Mouse (Mus musculus): ENCODE data around the gene Snx10. TPM values are rescaled to one million over a fixed set of nuclear protein-coding genes. Genes with fewer than 3 reads are reported as not detected.

Gene Snx10
- polyA plus RNA-seq, 1 experiment from 2014 or later = 17.4 TPM

DNA sequence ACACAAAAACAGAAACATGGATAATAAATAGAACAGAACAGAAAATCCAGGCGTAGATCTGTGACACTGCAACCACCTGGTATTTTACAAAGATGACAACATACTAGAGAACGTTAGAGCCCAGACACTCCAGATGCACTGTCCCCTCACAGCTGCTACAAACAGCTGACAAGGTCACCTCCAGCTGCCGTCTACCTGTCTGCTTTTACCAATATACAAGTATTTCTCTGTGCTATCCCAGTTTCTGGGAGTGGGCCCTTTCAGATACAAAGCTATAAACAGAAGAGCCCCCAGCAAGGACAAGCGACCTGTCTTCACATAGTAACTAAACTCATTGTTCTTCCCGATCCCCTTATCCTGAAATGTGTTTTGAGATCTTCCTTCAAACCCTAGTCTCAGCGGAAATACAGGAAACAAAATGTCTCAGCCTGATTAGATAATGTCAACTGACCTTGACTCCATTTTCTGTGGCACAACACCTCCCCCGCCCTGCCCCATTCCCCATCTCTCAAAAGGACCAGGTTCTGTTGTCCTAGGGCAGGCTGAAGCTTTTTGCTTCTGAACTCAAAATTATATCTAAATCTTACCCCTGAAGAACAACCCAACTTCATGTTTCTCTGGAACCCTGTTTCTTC, 37.5 kb upstream of the Snx10 start:
- WGBS = 48% methylated on average over 7 of the region's 7 CpGs
- Histone ChIP-seq H3K36me3 (ENCODE audit: control insufficient read depth, insufficient read depth, low read length) (peaks cover 7% of the 10 kb centered on the region; the same call in 1 of the 2 replicates), H3K9ac (ENCODE audit: low read length) (no peak overlapping the region), H3K27ac (replicated peaks) (no peak overlapping the region), H3K4me2 (replicated peaks; ENCODE audit: low read depth) (no peak overlapping the region), H3K27me3 (ENCODE audit: control insufficient read depth, insufficient read depth, low read length) (no peaks in the 10 kb centered on the region), H3K4me3 (ENCODE audit: low read depth, low read length) (no peak overlapping the region), H3K4me1 (replicated peaks; ENCODE audit: control insufficient read depth, insufficient read depth) (no peaks in the 10 kb centered on the region), H3K9me3 (ENCODE audit: control insufficient read depth, low read length) (no peaks in the 10 kb centered on the region)
- ATAC-seq (ENCODE audit: low FRiP score, low TSS enrichment) (no peak), DNase-seq (ENCODE audit: low spot score) (no peak)
- TF ChIP-seq CTCF (IDR thresholded peaks at IDR 0.05; ENCODE audit: low read depth) (no peak), EP300 (optimal IDR thresholded peaks at IDR 0.05) (no peak)

GRCm38 (mm10) chr6:51486731-51487130, 37.0 kb upstream of the Snx10 start:
- Histone ChIP-seq H3K27ac (replicated peaks) (no peak overlapping the region), H3K9ac (ENCODE audit: low read length) (no peak overlapping the region), H3K9me3 (ENCODE audit: control insufficient read depth, low read length) (no peaks in the 10 kb centered on the region), H3K36me3 (ENCODE audit: control insufficient read depth, insufficient read depth, low read length) (peaks cover 7% of the 10 kb centered on the region; the same call in 1 of the 2 replicates), H3K4me2 (replicated peaks; ENCODE audit: low read depth) (no peak overlapping the region), H3K4me1 (replicated peaks; ENCODE audit: control insufficient read depth, insufficient read depth) (no peaks in the 10 kb centered on the region), H3K27me3 (ENCODE audit: control insufficient read depth, insufficient read depth, low read length) (no peaks in the 10 kb centered on the region), H3K4me3 (ENCODE audit: low read depth, low read length) (no peak overlapping the region)
- WGBS = 92% methylated on average over 5 of the region's 5 CpGs
- DNase-seq (ENCODE audit: low spot score) (no peak), ATAC-seq (ENCODE audit: low FRiP score, low TSS enrichment) (no peak)
- TF ChIP-seq EP300 (optimal IDR thresholded peaks at IDR 0.05) (no peak), CTCF (IDR thresholded peaks at IDR 0.05; ENCODE audit: low read depth) (no peak)

DNA sequence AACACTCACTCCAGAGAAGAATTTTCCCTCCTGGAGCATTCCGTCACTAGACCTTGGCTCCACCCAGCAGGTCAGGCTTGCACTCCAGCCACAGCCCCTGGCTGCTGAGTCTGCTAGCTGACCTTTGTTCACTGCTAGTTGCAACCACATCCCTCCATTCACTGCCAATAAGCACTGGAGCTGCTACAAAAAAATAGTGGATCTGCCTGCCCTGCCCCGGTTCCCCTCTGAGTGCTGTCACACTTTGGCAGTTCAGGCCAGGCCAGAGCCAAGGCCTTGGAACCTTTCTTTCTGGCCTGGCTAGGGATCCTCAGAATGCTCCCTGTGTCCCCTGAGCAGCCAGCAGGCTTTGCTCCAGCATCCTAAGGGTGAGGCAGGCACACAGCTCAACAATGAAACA, 33.9 kb upstream of the Snx10 start:
- no peaks in the 10 kb centered on the region for H3K9me3 ChIP-seq (ENCODE audit: control insufficient read depth, low read length)
- H3K36me3 ChIP-seq (ENCODE audit: control insufficient read depth, insufficient read depth, low read length) = no peaks in the 10 kb centered on the region
- no peak overlapping the region for H3K4me2 ChIP-seq (replicated peaks; ENCODE audit: low read depth)
- 40% methylated on average over 2 of the region's 2 CpGs for WGBS
- no peak for TF ChIP-seq CTCF (IDR thresholded peaks at IDR 0.05; ENCODE audit: low read depth)
- TF ChIP-seq EP300 (optimal IDR thresholded peaks at IDR 0.05) = no peak
- H3K4me3 ChIP-seq (ENCODE audit: low read depth, low read length) = no peak overlapping the region
- no peaks in the 10 kb centered on the region for H3K27me3 ChIP-seq (ENCODE audit: control insufficient read depth, insufficient read depth, low read length)
- no peak overlapping the region for H3K9ac ChIP-seq (ENCODE audit: low read length)
- ATAC-seq (ENCODE audit: low FRiP score, low TSS enrichment) (no peak), DNase-seq (ENCODE audit: low spot score) (peak; percentile 25)
- H3K27ac ChIP-seq (replicated peaks) = no peak overlapping the region
- H3K4me1 ChIP-seq (replicated peaks; ENCODE audit: control insufficient read depth, insufficient read depth) = no peaks in the 10 kb centered on the region

GRCm38 (mm10) chr6:51497321-51498111, 26.2 kb upstream of the Snx10 start:
- no peak for ATAC-seq (ENCODE audit: low FRiP score, low TSS enrichment)
- Histone ChIP-seq H3K9ac (ENCODE audit: low read length) (no peak overlapping the region), H3K9me3 (ENCODE audit: control insufficient read depth, low read length) (no peaks in the 10 kb centered on the region), H3K27me3 (ENCODE audit: control insufficient read depth, insufficient read depth, low read length) (no peaks in the 10 kb centered on the region), H3K4me2 (replicated peaks; ENCODE audit: low read depth) (no peak overlapping the region), H3K4me1 (replicated peaks; ENCODE audit: control insufficient read depth, insufficient read depth) (no peaks in the 10 kb centered on the region), H3K27ac (replicated peaks) (no peak overlapping the region), H3K36me3 (ENCODE audit: control insufficient read depth, insufficient read depth, low read length) (no peaks in the 10 kb centered on the region), H3K4me3 (ENCODE audit: low read depth, low read length) (no peak overlapping the region)
- WGBS = 47% methylated on average over 8 of the region's 8 CpGs
- DNase-seq (ENCODE audit: low spot score) = no peak
- no peak for TF ChIP-seq CTCF (IDR thresholded peaks at IDR 0.05; ENCODE audit: low read depth)
- no peak for TF ChIP-seq EP300 (optimal IDR thresholded peaks at IDR 0.05)

- Histone ChIP-seq H3K27ac (replicated peaks) (no peak overlapping the region), H3K9me3 (ENCODE audit: control insufficient read depth, low read length) (no peaks in the 10 kb centered on the region), H3K9ac (ENCODE audit: low read length) (no peak overlapping the region), H3K4me3 (ENCODE audit: low read depth, low read length) (no peak overlapping the region), H3K36me3 (ENCODE audit: control insufficient read depth, insufficient read depth, low read length) (no peaks in the 10 kb centered on the region), H3K4me2 (replicated peaks; ENCODE audit: low read depth) (no peak overlapping the region), H3K4me1 (replicated peaks; ENCODE audit: control insufficient read depth, insufficient read depth) (no peaks in the 10 kb centered on the region), H3K27me3 (ENCODE audit: control insufficient read depth, insufficient read depth, low read length) (no peaks in the 10 kb centered on the region)
- 50% methylated on average over 1 of the region's 1 CpGs for WGBS
- ATAC-seq (ENCODE audit: low FRiP score, low TSS enrichment) = no peak
- TF ChIP-seq EP300 (optimal IDR thresholded peaks at IDR 0.05) = no peak
- no peak for TF ChIP-seq CTCF (IDR thresholded peaks at IDR 0.05; ENCODE audit: low read depth)
- peak; percentile 42 for DNase-seq (ENCODE audit: low spot score)
Observed at GRCm38 (mm10) chr6:51505671-51506070, 18.0 kb upstream of the Snx10 start.

- ATAC-seq (ENCODE audit: low FRiP score, low TSS enrichment) (no peak), DNase-seq (ENCODE audit: low spot score) (no peak)
- TF ChIP-seq CTCF (IDR thresholded peaks at IDR 0.05; ENCODE audit: low read depth) (no peak), EP300 (optimal IDR thresholded peaks at IDR 0.05) (no peak)
- H3K9ac ChIP-seq (ENCODE audit: low read length) = no peak overlapping the region
- no peaks in the 10 kb centered on the region for H3K36me3 ChIP-seq (ENCODE audit: control insufficient read depth, insufficient read depth, low read length)
- no peak overlapping the region for H3K27ac ChIP-seq (replicated peaks)
- no peaks in the 10 kb centered on the region for H3K27me3 ChIP-seq (ENCODE audit: control insufficient read depth, insufficient read depth, low read length)
- no peaks in the 10 kb centered on the region for H3K9me3 ChIP-seq (ENCODE audit: control insufficient read depth, low read length)
- no peak overlapping the region for H3K4me3 ChIP-seq (ENCODE audit: low read depth, low read length)
- no peaks in the 10 kb centered on the region for H3K4me1 ChIP-seq (replicated peaks; ENCODE audit: control insufficient read depth, insufficient read depth)
- no peak overlapping the region for H3K4me2 ChIP-seq (replicated peaks; ENCODE audit: low read depth)
- WGBS = 68% methylated on average over 2 of the region's 2 CpGs
Observed at GRCm38 (mm10) chr6:51507556-51507955, 16.1 kb upstream of the Snx10 start.
